Mouse (Mus musculus): ENCODE measurements around the gene Dusp10.

Gene Dusp10

GRCm38 (mm10) chr1:184054176-184054575 is 41.1 kb downstream of the Dusp10 start:
- no peak for DNase-seq (ENCODE audit: low spot score)

GRCm38 (mm10) chr1:184058206-184058605 is 45.1 kb downstream of the Dusp10 start:
- DNase-seq (ENCODE audit: low spot score) = no peak

GRCm38 (mm10) chr1:184059814-184060213 is 46.7 kb downstream of the Dusp10 start:
- no peak for DNase-seq (ENCODE audit: low spot score)

- DNase-seq (ENCODE audit: low spot score) = no peak
These were observed 47.3 kb downstream of the Dusp10 start for GRCm38 (mm10) chr1:184060381-184060780.

- no peak for DNase-seq (ENCODE audit: low spot score)
These were observed 48.0 kb downstream of the Dusp10 start for GRCm38 (mm10) chr1:184060828-184061734.

GRCm38 (mm10) chr1:184061901-184062300 is 48.8 kb downstream of the Dusp10 start:
- DNase-seq (ENCODE audit: low spot score) = no peak

GRCm38 (mm10) chr1:184064306-184064705 is 51.2 kb downstream of the Dusp10 start:
- DNase-seq (ENCODE audit: low spot score) = no peak

- DNase-seq (ENCODE audit: low spot score) = no peak
These were observed 52.7 kb downstream of the Dusp10 start for GRCm38 (mm10) chr1:184065589-184066361.

- DNase-seq (ENCODE audit: low spot score) = no peak
These were observed 53.6 kb downstream of the Dusp10 start for GRCm38 (mm10) chr1:184066460-184067287.

GRCm38 (mm10) chr1:184067704-184068558 is 54.8 kb downstream of the Dusp10 start:
- DNase-seq (ENCODE audit: low spot score) = no peak

- DNase-seq (ENCODE audit: low spot score) = no peak
These were observed 55.9 kb downstream of the Dusp10 start for GRCm38 (mm10) chr1:184068971-184069370.

GRCm38 (mm10) chr1:184076065-184076464 is 63.0 kb downstream of the Dusp10 start:
- no peak for DNase-seq (ENCODE audit: low spot score)

GRCm38 (mm10) chr1:184076756-184077155 is 63.7 kb downstream of the Dusp10 start:
- no peak for DNase-seq (ENCODE audit: low spot score)

GRCm38 (mm10) chr1:184079304-184079703 is 66.2 kb downstream of the Dusp10 start:
- DNase-seq (ENCODE audit: low spot score) = no peak

- peak; percentile 15 for DNase-seq (ENCODE audit: low spot score)
These were observed 69.6 kb downstream of the Dusp10 start for GRCm38 (mm10) chr1:184082661-184083060.

- DNase-seq (ENCODE audit: low spot score) = no peak
These were observed 70.1 kb downstream of the Dusp10 start for GRCm38 (mm10) chr1:184083166-184083565.

- DNase-seq (ENCODE audit: low spot score) = no peak
These were observed 71.9 kb downstream of the Dusp10 start for GRCm38 (mm10) chr1:184084961-184085360.

GRCm38 (mm10) chr1:184090515-184090914 is 77.4 kb downstream of the Dusp10 start:
- no peak for DNase-seq (ENCODE audit: low spot score)

- no peak for DNase-seq (ENCODE audit: low spot score)
These were observed 81.8 kb downstream of the Dusp10 start for GRCm38 (mm10) chr1:184094914-184095313.

- DNase-seq (ENCODE audit: low spot score) = no peak
These were observed 87.3 kb downstream of the Dusp10 start for GRCm38 (mm10) chr1:184100414-184100813.
